Mouse (Mus musculus) MEL (cell line): ENCODE data around the gene Xrcc3. TPM values are rescaled to one million over a fixed set of nuclear protein-coding genes. Genes with fewer than 3 reads are reported as not detected.

Experiments
- DNase-seq: peaks from one replicate; pipeline ENCODE4 v3.0.0; 2011; ENCODE audit warnings: low read depth, low spot score
- H3K27ac ChIP-seq: 2 replicates; pipeline ENCODE4 v1.5.1; 2012; ENCODE audit warnings: low read depth, mild to moderate bottlenecking, control low read depth, low read length, moderate library complexity; ENCODE audit not compliant: control insufficient read depth
- H3K27me3 ChIP-seq, 2 experiments: fragments of 150-350 bp in 1 of 2; sonication (generic) in 1 of 2; 2 replicates each; pipeline ENCODE4 v1.6.1; 2012; ENCODE audit warnings: low read length in 2 of 2, mild to moderate bottlenecking in 2 of 2, improper control_type of control experiment in 1 of 2, moderate library complexity in 1 of 2; ENCODE audit not compliant: insufficient read depth in 2 of 2, control insufficient read depth in 1 of 2
- H3K36me3 ChIP-seq, 2 experiments: 2 replicates each; pipeline ENCODE4 v1.6.1; 2012 to 2014; ENCODE audit warnings: low read length in 2 of 2, improper control_type of control experiment in 1 of 2, inconsistent platforms in 1 of 2, mild to moderate bottlenecking in 1 of 2; ENCODE audit not compliant: insufficient read depth in 2 of 2, control insufficient read depth in 1 of 2
- H3K4me1 ChIP-seq, 2 experiments: fragments of 150-350 bp in 1 of 2; sonication (generic) in 1 of 2; 2 replicates each; pipeline ENCODE4 v1.6.1; 2012; ENCODE audit warnings: low read length in 2 of 2, improper control_type of control experiment in 1 of 2, mild to moderate bottlenecking in 1 of 2; ENCODE audit not compliant: insufficient read depth in 2 of 2, control insufficient read depth in 1 of 2
- H3K4me3 ChIP-seq, 2 experiments: fragments of 150-350 bp in 1 of 2; sonication (generic) in 1 of 2; 2 replicates each; pipeline ENCODE4 v1.5.1; 2012; ENCODE audit warnings: low read depth in 2 of 2, low read length in 2 of 2, mild to moderate bottlenecking in 2 of 2, moderate library complexity in 2 of 2, control low read depth in 1 of 2, improper control_type of control experiment in 1 of 2; ENCODE audit not compliant: control insufficient read depth in 1 of 2, insufficient read depth in 1 of 2
- H3K79me2 ChIP-seq: 2 replicates; pipeline ENCODE4 v1.6.1; 2012; ENCODE audit warnings: mild to moderate bottlenecking, low read length, moderate library complexity; ENCODE audit not compliant: control insufficient read depth, poor library complexity, insufficient read depth
- H3K9ac ChIP-seq: 2 replicates; pipeline ENCODE4 v1.6.1; 2012; ENCODE audit warnings: low read depth, mild to moderate bottlenecking, control low read depth, low read length, moderate library complexity; ENCODE audit not compliant: control insufficient read depth, poor library complexity, severe bottlenecking
- H3K9me3 ChIP-seq: fragments of 150-350 bp; sonication (generic); replicated peaks from 2 replicates; pipeline ENCODE4 v1.6.1; 2012; ENCODE audit warnings: mild to moderate bottlenecking, low read length, improper control_type of control experiment, moderate library complexity; ENCODE audit not compliant: insufficient read depth
- CHD1 ChIP-seq: IDR thresholded peaks from 2 replicates; pipeline ENCODE4 v1.6.1; 2012; ENCODE audit warnings: low read depth, mild to moderate bottlenecking, inconsistent platforms, low read length, improper control_type of control experiment
- CHD2 ChIP-seq: IDR thresholded peaks from 2 replicates; pipeline ENCODE4 v1.6.1; 2011; ENCODE audit warnings: low read length, improper control_type of control experiment
- CTCF ChIP-seq, 3 experiments: IDR thresholded peaks in 2 of 3; conservative IDR thresholded peaks in 1 of 3; 2 replicates each; pipeline ENCODE4 v1.5.1; 2011 to 2012; ENCODE audit warnings: low read length in 3 of 3, low read depth in 2 of 3, mild to moderate bottlenecking in 2 of 3, improper control_type of control experiment in 1 of 3, inconsistent platforms in 1 of 3, mixed read lengths in 1 of 3, moderate library complexity in 1 of 3; ENCODE audit not compliant: control insufficient read depth in 1 of 3, insufficient read depth in 1 of 3, poor library complexity in 1 of 3, severe bottlenecking in 1 of 3
- ELF1 ChIP-seq: IDR thresholded peaks from 2 replicates; pipeline ENCODE4 v1.6.1; 2014; ENCODE audit warnings: low read depth, mild to moderate bottlenecking, inconsistent platforms, low read length, improper control_type of control experiment, moderate library complexity
- EP300 ChIP-seq, 2 experiments: IDR thresholded peaks; 2 replicates each; pipeline ENCODE4 v1.6.1; 2011; ENCODE audit warnings: improper control_type of control experiment in 2 of 2, low read length in 2 of 2, low read depth in 1 of 2, mild to moderate bottlenecking in 1 of 2
- GABPA ChIP-seq: IDR thresholded peaks from 2 replicates; pipeline ENCODE4 v1.6.1; 2012; ENCODE audit warnings: low read depth, mild to moderate bottlenecking, inconsistent platforms, low read length, improper control_type of control experiment, moderate library complexity
- JUND ChIP-seq: IDR thresholded peaks from 2 replicates; pipeline ENCODE4 v1.6.1; 2011; ENCODE audit warnings: low read depth, mild to moderate bottlenecking, improper control_type of control experiment, low read length
- KAT2A ChIP-seq: conservative IDR thresholded peaks from 2 replicates; pipeline ENCODE4 v1.6.1; 2012; ENCODE audit warnings: low read depth, low read length, improper control_type of control experiment, inconsistent platforms
- MXI1 ChIP-seq: IDR thresholded peaks from 2 replicates; pipeline ENCODE4 v1.6.1; 2011; ENCODE audit warnings: mild to moderate bottlenecking, low read depth, low read length, improper control_type of control experiment
- MYC ChIP-seq: IDR thresholded peaks from 2 replicates; pipeline ENCODE4 v1.6.1; 2011; ENCODE audit warnings: low read depth, mild to moderate bottlenecking, low read length, improper control_type of control experiment, moderate library complexity
- NELFE ChIP-seq: IDR thresholded peaks from 2 replicates; pipeline ENCODE4 v1.6.1; 2011; ENCODE audit warnings: low read depth, low read length, improper control_type of control experiment
- POLR2AphosphoS2 ChIP-seq: IDR thresholded peaks from 2 replicates; pipeline ENCODE4 v1.6.1; 2011; ENCODE audit warnings: low read length, improper control_type of control experiment
- RAD21 ChIP-seq: IDR thresholded peaks from 2 replicates; pipeline ENCODE4 v1.6.1; 2011; ENCODE audit warnings: mild to moderate bottlenecking, low read depth, low read length, improper control_type of control experiment
- RCOR1 ChIP-seq: IDR thresholded peaks from 2 replicates; pipeline ENCODE4 v1.6.1; 2012; ENCODE audit warnings: low read depth, mild to moderate bottlenecking, inconsistent platforms, low read length, improper control_type of control experiment
- SIN3A ChIP-seq: IDR thresholded peaks from 2 replicates; pipeline ENCODE4 v1.6.1; 2012; ENCODE audit warnings: low read length, improper control_type of control experiment, inconsistent platforms
- SMC3 ChIP-seq: IDR thresholded peaks from 2 replicates; pipeline ENCODE4 v1.6.1; 2011; ENCODE audit warnings: low read depth, low read length, improper control_type of control experiment
- TBP ChIP-seq: IDR thresholded peaks from 2 replicates; pipeline ENCODE4 v1.8.0; 2011; ENCODE audit warnings: low read depth, low read length, improper control_type of control experiment
- UBTF ChIP-seq: IDR thresholded peaks from 2 replicates; pipeline ENCODE4 v1.6.1; 2012; ENCODE audit warnings: low read depth, mild to moderate bottlenecking, inconsistent platforms, low read length, improper control_type of control experiment, moderate library complexity, borderline replicate concordance; ENCODE audit not compliant: insufficient read depth
- ZC3H11A ChIP-seq: IDR thresholded peaks from 2 replicates; pipeline ENCODE4 v1.6.1; 2012; ENCODE audit warnings: low read depth, mild to moderate bottlenecking, inconsistent platforms, low read length, improper control_type of control experiment
- ZNF384 ChIP-seq: IDR thresholded peaks from 2 replicates; pipeline ENCODE4 v1.6.1; 2012; ENCODE audit warnings: low read depth, mild to moderate bottlenecking, inconsistent platforms, low read length, improper control_type of control experiment
- polyA plus RNA-seq, 2 experiments: library from polyadenylated mRNA; stranded (reverse) in 1 of 2; unstranded in 1 of 2; fragments of >175 nt in 1 of 2; fragments of >200 nt in 1 of 2; gene quantifications; 2 replicates each; pipeline versions ENCODE4 v1.2.1 to v1.2.4; 2012; ENCODE audit warnings: low replicate concordance in 2 of 2, low read depth in 1 of 2; ENCODE audit not compliant: insufficient read length in 2 of 2, insufficient read depth in 1 of 2, missing spikeins in 1 of 2
- total RNA-seq: library from RNA; depleted of rRNA; stranded (reverse); fragments of 300-350 nt; gene quantifications from 2 replicates; pipeline ENCODE4 v1.2.3, GENCODE M21; 2012

Xrcc3 gene
- total and polyA plus RNA-seq, 3 experiments, result 9.0 to 18.8 TPM; not detected in 1

DNA sequence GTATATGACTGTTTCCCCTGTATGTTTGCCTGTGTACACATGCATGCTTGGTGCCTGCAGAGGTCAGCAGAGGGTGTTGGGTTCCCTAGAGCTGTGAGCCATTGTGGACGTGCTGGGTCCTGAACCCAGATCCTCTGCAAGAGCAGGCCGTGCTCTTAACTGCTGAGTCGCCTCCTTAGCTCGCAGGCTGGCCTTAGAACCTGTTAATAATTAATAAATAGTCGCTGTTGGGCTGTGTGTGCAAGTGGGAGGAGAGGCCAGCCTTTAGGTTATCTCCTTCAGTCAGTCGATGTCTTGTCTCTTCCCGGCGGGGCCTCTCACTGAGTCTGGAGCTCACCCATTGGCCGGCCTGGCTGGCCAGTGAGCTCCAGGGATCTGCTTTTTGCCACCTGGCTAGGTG is 3.3 kb upstream of the Xrcc3 start:
- no peaks in the 10 kb centered on the region for H3K9me3 ChIP-seq
- H3K79me2 ChIP-seq, result peaks cover 12% of the 10 kb centered on the region
- peak in 2 of 3 experiments; percentile 39 to 47; a peak in 4 of 6 replicates for TF ChIP-seq CTCF (IDR thresholded peaks at IDR 0.05 in 2 of 3, conservative IDR thresholded peaks at IDR 0.05 in 1 of 3; ENCODE audit: control insufficient read depth in 1 of 3, insufficient read depth in 1 of 3, low read depth in 2 of 3, low read length in 3 of 3, poor library complexity in 1 of 3, severe bottlenecking in 1 of 3)
- TF ChIP-seq MYC, result 0 out of 2 replicates have a peak, but pooled peaks have one; percentile 20
- TF ChIP-seq SMC3, result peak; percentile 42
- TF ChIP-seq KAT2A, result no peak
- no peak for TF ChIP-seq CHD2
- TF ChIP-seq RCOR1, result no peak
- peak; percentile 47; the same call in 1 of the 2 replicates for TF ChIP-seq MXI1
- TF ChIP-seq GABPA, result no peak
- TF ChIP-seq RAD21, result peak; percentile 22
- peak overlapping the region; percentile 66 for H3K27ac ChIP-seq
- DNase-seq, result peak; percentile 70
- peaks cover 0 to 15% of the 10 kb centered on the region in 2 experiments; a peak in 2 of 4 replicates for H3K36me3 ChIP-seq
- no peaks in the 10 kb centered on the region for H3K27me3 ChIP-seq
- H3K9ac ChIP-seq, result peak overlapping the region; percentile 63
- H3K4me3 ChIP-seq, result peak overlapping the region; percentile 38 to 54
- H3K4me1 ChIP-seq, result peaks cover 7 to 31% of the 10 kb centered on the region in 2 experiments

GRCm38 (mm10) chr12:111816528-111816927 is 2.9 kb upstream of the Xrcc3 start:
- H3K4me1 ChIP-seq, result peaks cover 7 to 31% of the 10 kb centered on the region in 2 experiments
- H3K27ac ChIP-seq, result peak overlapping the region; percentile 66
- peak overlapping the region; percentile 38 to 54 for H3K4me3 ChIP-seq
- peak overlapping the region; percentile 63 for H3K9ac ChIP-seq
- TF ChIP-seq NELFE, result no peak
- no peak for TF ChIP-seq ELF1
- no peak for TF ChIP-seq POLR2AphosphoS2
- no peak for TF ChIP-seq CHD1
- no peak for TF ChIP-seq EP300 (IDR thresholded peaks at IDR 0.05; ENCODE audit: low read depth in 1 of 2, low read length in 2 of 2)
- no peak for TF ChIP-seq UBTF
- TF ChIP-seq JUND, result no peak
- no peak for TF ChIP-seq SMC3
- TF ChIP-seq CHD2, result no peak
- TF ChIP-seq GABPA, result no peak
- no peak for TF ChIP-seq TBP
- TF ChIP-seq SIN3A, result no peak
- TF ChIP-seq ZC3H11A, result no peak
- no peak for TF ChIP-seq ZNF384
- H3K36me3 ChIP-seq, result peaks cover 0 to 15% of the 10 kb centered on the region in 2 experiments; a peak in 2 of 4 replicates
- H3K9me3 ChIP-seq, result no peaks in the 10 kb centered on the region
- H3K79me2 ChIP-seq, result peaks cover 12% of the 10 kb centered on the region
- no peaks in the 10 kb centered on the region for H3K27me3 ChIP-seq
- DNase-seq, result no peak
